Mouse (Mus musculus) bone marrow, adult 2 months (tissue): ENCODE measurements around the gene Fbxw21. TPM values are rescaled to one million over a fixed set of nuclear protein-coding genes. Genes with fewer than 3 reads are reported as not detected.

Experiments
- H3K27ac ChIP-seq: fragments of 200-500 bp; 2 replicates; pipeline ENCODE4 v1.5.1; 2012; ENCODE audit warnings: low read depth, mild to moderate bottlenecking, control low read depth, inconsistent platforms, low read length; ENCODE audit not compliant: control insufficient read depth, poor library complexity, insufficient read depth
- H3K4me1 ChIP-seq: fragments of 200-500 bp; 2 replicates; pipeline ENCODE4 v1.6.1; 2011; ENCODE audit warnings: low read length; ENCODE audit not compliant: control insufficient read depth, insufficient read depth
- H3K4me3 ChIP-seq: fragments of 200-500 bp; replicated peaks from 2 replicates; pipeline ENCODE3; 2011; ENCODE audit warnings: mild to moderate bottlenecking, low read depth, low read length, control low read depth; ENCODE audit not compliant: control insufficient read depth
- CTCF ChIP-seq: fragments of 200-500 bp; IDR thresholded peaks from 2 replicates; pipeline ENCODE4 v1.5.1; 2011; ENCODE audit warnings: low read length, control low read depth; ENCODE audit not compliant: control insufficient read depth, insufficient read depth
- POLR2A ChIP-seq: fragments of 200-500 bp; IDR thresholded peaks from 2 replicates; pipeline ENCODE4 v1.6.1; 2011; ENCODE audit warnings: low read depth, mild to moderate bottlenecking, control low read depth, low read length, borderline replicate concordance; ENCODE audit not compliant: control insufficient read depth
- WGBS: fragments of 180-500 bp; shearing (Covaris S2); methylation state at CpG from one replicate; pipeline ENCODE4 v1.1.7; 2018; 5-methylcytosine and 5-hydroxymethylcytosine counted together
- polyA plus RNA-seq: library from polyadenylated mRNA; stranded (reverse); fragments of >200 nt; gene quantifications from 2 replicates; pipeline ENCODE4 v1.2.4, GENCODE M21; 2011; ENCODE audit warnings: low replicate concordance; ENCODE audit not compliant: missing spikeins, insufficient read depth, insufficient read length

Gene Fbxw21
- polyA plus RNA-seq, 1 experiment, result not detected

DNA sequence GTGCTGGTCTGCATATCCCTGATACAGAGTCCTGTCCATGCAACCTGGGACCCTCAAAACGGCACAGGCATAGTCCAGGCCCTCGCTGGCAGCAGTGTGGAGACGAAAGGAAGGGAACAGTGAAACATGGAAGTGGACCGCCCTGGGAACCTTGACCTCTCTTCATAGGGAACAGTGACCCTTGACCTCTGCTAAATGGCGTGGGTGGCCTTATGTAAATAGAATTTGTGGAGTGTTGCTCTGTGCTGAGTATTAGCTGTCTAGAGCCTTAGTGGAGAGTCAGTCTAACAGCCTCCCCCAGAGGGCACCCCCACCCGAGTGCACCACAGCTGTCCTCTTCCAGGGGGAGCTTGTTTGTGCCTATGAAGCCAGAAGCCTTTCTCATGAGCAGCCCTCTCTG is 69.0 kb downstream of the Fbxw21 start:
- 84% methylated on average over 6 of the region's 6 CpGs for WGBS
- no peak overlapping the region for H3K27ac ChIP-seq
- no peak overlapping the region for H3K4me3 ChIP-seq
- TF ChIP-seq CTCF (no peak), POLR2A (no peak)
- H3K4me1 ChIP-seq, result no peaks in the 10 kb centered on the region

DNA sequence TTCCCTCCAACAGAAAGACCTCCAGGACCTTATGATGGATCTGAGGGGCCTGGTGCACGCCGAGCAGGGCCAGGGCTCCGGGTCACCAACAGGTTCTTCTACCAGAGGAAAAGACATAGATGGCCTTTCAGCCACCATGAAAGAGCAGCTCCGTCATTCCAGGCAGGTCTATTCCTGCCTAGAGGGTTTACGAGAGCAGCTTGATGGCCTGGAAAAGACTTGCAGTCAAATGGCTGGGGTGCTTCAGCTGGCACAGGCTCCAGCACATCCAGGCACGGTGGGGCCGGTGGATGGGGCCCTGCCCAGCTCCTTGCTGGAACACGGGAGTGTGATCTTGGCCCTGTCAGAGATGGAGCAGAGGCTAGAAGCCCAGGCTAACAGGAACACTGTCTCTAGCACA is 70.0 kb downstream of the Fbxw21 start:
- no peak overlapping the region for H3K27ac ChIP-seq
- no peak for TF ChIP-seq POLR2A
- no peak for TF ChIP-seq CTCF
- WGBS, result 83% methylated on average over 8 of the region's 8 CpGs
- no peaks in the 10 kb centered on the region for H3K4me1 ChIP-seq
- H3K4me3 ChIP-seq, result no peak overlapping the region

GRCm38 (mm10) chr9:109090446-109090845 is 71.4 kb downstream of the Fbxw21 start:
- Histone ChIP-seq H3K4me1 (no peaks in the 10 kb centered on the region), H3K27ac (no peak overlapping the region), H3K4me3 (no peak overlapping the region)
- 86% methylated on average over 15 of the region's 15 CpGs for WGBS
- TF ChIP-seq POLR2A (no peak), CTCF (no peak)

Other genes with a start within 250 kb of the Fbxw21 start
- not detected in 2 replicates for gene Tmem89, start 247.4 kb downstream of the Fbxw21 start, polyA plus RNA-seq
- gene Uqcrc1, start 225.4 kb downstream of the Fbxw21 start, polyA plus RNA-seq, result 50.7 and 70.0 TPM in 2 replicates
- gene Col7a1, start 208.5 kb downstream of the Fbxw21 start, polyA plus RNA-seq, result 5.5 and 17.5 TPM in 2 replicates
- gene Ucn2, start 176.0 kb downstream of the Fbxw21 start, polyA plus RNA-seq, result not detected in 2 replicates
- 15.4 and 35.2 TPM in 2 replicates for gene Pfkfb4, start 170.3 kb downstream of the Fbxw21 start, polyA plus RNA-seq
- 69.2 and 133 TPM in 2 replicates for gene Shisa5, start 123.5 kb downstream of the Fbxw21 start, polyA plus RNA-seq
- 10.1 and 19.5 TPM in 2 replicates for gene Trex1, start 102.3 kb downstream of the Fbxw21 start, polyA plus RNA-seq
- 5.8 and 10.2 TPM in 2 replicates for gene Atrip, start 87.9 kb downstream of the Fbxw21 start, polyA plus RNA-seq
- gene Ccdc51, start 79.5 kb downstream of the Fbxw21 start, polyA plus RNA-seq, result 3.4 and 6.0 TPM in 2 replicates
- 206 and 254 TPM in 2 replicates for gene Tma7, start 79.5 kb downstream of the Fbxw21 start, polyA plus RNA-seq
- 1.1 and 2.1 TPM in 2 replicates for gene Plxnb1, start 66.7 kb downstream of the Fbxw21 start, polyA plus RNA-seq
- gene Fbxw13, start 33.9 kb upstream of the Fbxw21 start, polyA plus RNA-seq, result not detected in 2 replicates
- gene Fbxw20, start 72.7 kb upstream of the Fbxw21 start, polyA plus RNA-seq, result not detected in 2 replicates
- not detected in 2 replicates for gene Fbxw14, start 125.6 kb upstream of the Fbxw21 start, polyA plus RNA-seq
- gene Fbxw28, start 177.6 kb upstream of the Fbxw21 start, polyA plus RNA-seq, result not detected in 2 replicates
- gene Fbxw22, start 242.3 kb upstream of the Fbxw21 start, polyA plus RNA-seq, result not detected in 2 replicates